Mouse (Mus musculus): ENCODE measurements around the gene Pcolce. TPM values are rescaled to one million over a fixed set of nuclear protein-coding genes. Genes with fewer than 3 reads are reported as not detected.

Gene Pcolce
- polyA plus RNA-seq, 1 experiment, result 651 TPM

DNA sequence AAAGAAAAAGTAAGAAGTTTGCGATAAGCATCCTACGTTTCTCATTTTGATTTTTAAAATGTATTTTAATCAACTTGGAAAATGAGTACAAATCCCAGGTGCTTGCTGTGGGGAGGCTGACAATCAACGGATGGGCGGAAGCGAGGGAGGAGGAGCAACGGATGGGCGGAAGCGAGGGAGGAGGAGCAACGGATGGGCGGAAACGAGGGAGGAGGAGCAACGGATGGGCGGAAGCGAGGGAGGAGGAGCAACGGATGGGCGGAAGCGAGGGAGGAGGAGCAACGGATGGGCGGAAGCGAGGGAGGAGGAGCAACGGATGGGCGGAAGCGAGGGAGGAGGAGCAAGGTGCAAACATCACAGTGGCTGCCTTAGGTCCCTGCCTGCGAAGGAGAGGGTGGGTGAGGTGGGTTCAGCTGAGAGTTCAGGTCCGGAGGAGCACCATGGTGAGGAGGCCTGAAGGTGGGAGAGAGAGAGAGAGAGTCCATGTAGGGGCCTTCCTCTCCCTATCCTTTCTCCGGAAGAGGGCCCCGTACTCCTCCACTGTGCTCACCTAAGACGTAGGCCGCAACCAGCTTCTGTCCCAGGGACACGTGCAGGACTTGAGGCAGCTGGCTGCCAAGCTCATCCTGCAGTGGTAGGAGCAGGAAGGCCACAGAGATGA lies 16.9 kb downstream of the Pcolce start:
- H3ac ChIP-seq (ENCODE audit: control insufficient read depth, insufficient read length, low read depth), result no peak overlapping the region
- H3K79me2 ChIP-seq (ENCODE audit: control insufficient read depth, insufficient read depth), result peaks cover 4% of the 10 kb centered on the region
- TF ChIP-seq CTCF (IDR thresholded peaks at IDR 0.05; ENCODE audit: control insufficient read depth, insufficient read depth, insufficient read length) (no peak), MYOD1 (IDR thresholded peaks at IDR 0.05; ENCODE audit: control insufficient read depth, insufficient read length, low read depth) (no peak), CEBPB (IDR thresholded peaks at IDR 0.05; ENCODE audit: low read depth) (no peak), USF1 (IDR thresholded peaks at IDR 0.05; ENCODE audit: low read depth) (no peak), MYOG (IDR thresholded peaks at IDR 0.05; ENCODE audit: control insufficient read depth, extremely low read depth, insufficient read length) (no peak), FOSL1 (IDR thresholded peaks at IDR 0.05; ENCODE audit: insufficient read depth, low read length, poor library complexity, severe bottlenecking) (no peak), MAX (IDR thresholded peaks at IDR 0.05) (no peak)
- no peaks in the 10 kb centered on the region for H3K27me3 ChIP-seq (ENCODE audit: control insufficient read depth, insufficient read depth, insufficient read length)
- no peaks in the 10 kb centered on the region for H3K36me3 ChIP-seq (ENCODE audit: control insufficient read depth, insufficient read depth)
- no peak overlapping the region for H3K4me3 ChIP-seq (ENCODE audit: insufficient read depth, poor library complexity, severe bottlenecking)
- no peaks in the 10 kb centered on the region for H3K79me3 ChIP-seq (ENCODE audit: low read depth)

DNA sequence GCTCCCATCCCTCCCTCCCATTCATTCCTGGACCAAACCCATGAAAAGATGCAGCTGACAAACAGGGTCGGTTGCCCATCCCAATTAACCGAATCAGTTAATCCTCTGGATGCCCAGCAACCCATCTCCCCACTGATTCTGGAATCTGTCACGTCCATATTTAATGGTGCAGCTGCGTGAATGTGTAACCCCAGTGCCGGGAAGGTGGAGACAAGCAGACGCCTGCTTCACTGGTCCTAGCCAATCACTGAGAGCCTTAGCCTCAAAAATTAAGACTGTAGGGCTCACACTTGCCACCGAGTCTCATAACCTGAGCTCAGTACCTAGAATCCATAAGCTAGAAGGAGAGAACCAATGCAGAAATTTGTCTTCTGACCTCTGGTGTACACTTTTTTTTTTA lies 17.7 kb downstream of the Pcolce start:
- H3K36me3 ChIP-seq (ENCODE audit: control insufficient read depth, insufficient read depth), result no peaks in the 10 kb centered on the region
- H3K27me3 ChIP-seq (ENCODE audit: control insufficient read depth, insufficient read depth, insufficient read length), result no peaks in the 10 kb centered on the region
- H3ac ChIP-seq (ENCODE audit: control insufficient read depth, insufficient read length, low read depth), result no peak overlapping the region
- H3K4me3 ChIP-seq (ENCODE audit: insufficient read depth, poor library complexity, severe bottlenecking), result no peak overlapping the region
- H3K79me3 ChIP-seq (ENCODE audit: low read depth), result no peaks in the 10 kb centered on the region
- peaks cover 4% of the 10 kb centered on the region for H3K79me2 ChIP-seq (ENCODE audit: control insufficient read depth, insufficient read depth)
- TF ChIP-seq MYOG (IDR thresholded peaks at IDR 0.05; ENCODE audit: control insufficient read depth, extremely low read depth, insufficient read length), result no peak
- no peak for TF ChIP-seq CEBPB (IDR thresholded peaks at IDR 0.05; ENCODE audit: low read depth)
- no peak for TF ChIP-seq USF1 (IDR thresholded peaks at IDR 0.05; ENCODE audit: low read depth)
- TF ChIP-seq FOSL1 (IDR thresholded peaks at IDR 0.05; ENCODE audit: insufficient read depth, low read length, poor library complexity, severe bottlenecking), result no peak
- no peak for TF ChIP-seq CTCF (IDR thresholded peaks at IDR 0.05; ENCODE audit: control insufficient read depth, insufficient read depth, insufficient read length)
- TF ChIP-seq MAX (IDR thresholded peaks at IDR 0.05), result no peak
- TF ChIP-seq MYOD1 (IDR thresholded peaks at IDR 0.05; ENCODE audit: control insufficient read depth, insufficient read length, low read depth), result no peak

DNA sequence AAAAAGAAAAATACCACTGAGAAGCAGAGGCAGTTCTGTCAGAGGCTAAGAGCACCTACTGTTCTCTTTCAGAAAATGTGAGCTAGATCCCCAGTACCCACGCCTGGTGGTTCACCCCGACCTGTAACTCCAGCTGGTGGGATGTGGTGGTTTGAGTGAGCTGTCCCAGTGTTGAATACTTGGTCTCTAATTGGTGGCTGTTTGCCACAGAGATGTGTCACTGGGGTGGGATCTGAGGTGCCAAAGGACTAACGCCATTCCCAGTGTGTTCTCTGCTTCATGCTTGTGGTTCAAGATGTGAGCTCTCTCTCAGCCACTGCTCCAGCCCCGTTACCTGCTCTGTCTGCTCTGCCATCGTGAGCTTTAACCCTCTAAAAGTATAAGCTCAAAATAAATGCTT lies 23.1 kb downstream of the Pcolce start:
- Histone ChIP-seq H3K36me3 (ENCODE audit: control insufficient read depth, insufficient read depth) (no peaks in the 10 kb centered on the region), H3K79me2 (ENCODE audit: control insufficient read depth, insufficient read depth) (no peaks in the 10 kb centered on the region), H3K27me3 (ENCODE audit: control insufficient read depth, insufficient read depth, insufficient read length) (no peaks in the 10 kb centered on the region), H3ac (ENCODE audit: control insufficient read depth, insufficient read length, low read depth) (no peak overlapping the region), H3K79me3 (ENCODE audit: low read depth) (no peaks in the 10 kb centered on the region), H3K4me3 (ENCODE audit: insufficient read depth, poor library complexity, severe bottlenecking) (no peak overlapping the region)
- TF ChIP-seq FOSL1 (IDR thresholded peaks at IDR 0.05; ENCODE audit: insufficient read depth, low read length, poor library complexity, severe bottlenecking), result no peak
- no peak for TF ChIP-seq CTCF (IDR thresholded peaks at IDR 0.05; ENCODE audit: control insufficient read depth, insufficient read depth, insufficient read length)
- no peak for TF ChIP-seq MYOD1 (IDR thresholded peaks at IDR 0.05; ENCODE audit: control insufficient read depth, insufficient read length, low read depth)
- TF ChIP-seq MYOG (IDR thresholded peaks at IDR 0.05; ENCODE audit: control insufficient read depth, extremely low read depth, insufficient read length), result no peak
- TF ChIP-seq CEBPB (IDR thresholded peaks at IDR 0.05; ENCODE audit: low read depth), result no peak
- TF ChIP-seq USF1 (IDR thresholded peaks at IDR 0.05; ENCODE audit: low read depth), result no peak

DNA sequence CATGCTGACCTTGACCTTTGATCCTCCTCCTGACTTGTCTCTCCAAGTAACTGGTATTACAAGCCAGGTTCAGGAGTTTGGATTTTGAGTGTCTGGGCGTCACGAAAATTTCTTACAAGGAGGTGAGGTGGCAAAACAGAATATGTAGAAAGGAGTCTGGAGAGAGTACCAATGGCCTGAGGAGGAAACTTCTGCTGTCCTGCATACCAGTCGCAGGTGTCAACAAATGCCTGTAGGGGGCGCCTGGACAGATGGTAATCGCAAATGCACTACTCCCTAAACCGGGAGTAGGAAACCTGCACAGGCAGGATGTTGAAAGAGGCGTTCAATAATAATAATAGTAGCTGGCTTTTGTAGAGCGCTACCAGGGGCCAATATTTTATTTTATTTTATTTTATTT lies 28.6 kb downstream of the Pcolce start:
- H3K27me3 ChIP-seq (ENCODE audit: control insufficient read depth, insufficient read depth, insufficient read length), result peaks cover 26% of the 10 kb centered on the region
- no peaks in the 10 kb centered on the region for H3K36me3 ChIP-seq (ENCODE audit: control insufficient read depth, insufficient read depth)
- no peaks in the 10 kb centered on the region for H3K79me2 ChIP-seq (ENCODE audit: control insufficient read depth, insufficient read depth)
- H3K79me3 ChIP-seq (ENCODE audit: low read depth), result no peaks in the 10 kb centered on the region
- H3ac ChIP-seq (ENCODE audit: control insufficient read depth, insufficient read length, low read depth), result no peak overlapping the region
- no peak overlapping the region for H3K4me3 ChIP-seq (ENCODE audit: insufficient read depth, poor library complexity, severe bottlenecking)
- TF ChIP-seq CTCF (IDR thresholded peaks at IDR 0.05; ENCODE audit: control insufficient read depth, insufficient read depth, insufficient read length) (peak; percentile 19), FOSL1 (IDR thresholded peaks at IDR 0.05; ENCODE audit: insufficient read depth, low read length, poor library complexity, severe bottlenecking) (no peak)

DNA sequence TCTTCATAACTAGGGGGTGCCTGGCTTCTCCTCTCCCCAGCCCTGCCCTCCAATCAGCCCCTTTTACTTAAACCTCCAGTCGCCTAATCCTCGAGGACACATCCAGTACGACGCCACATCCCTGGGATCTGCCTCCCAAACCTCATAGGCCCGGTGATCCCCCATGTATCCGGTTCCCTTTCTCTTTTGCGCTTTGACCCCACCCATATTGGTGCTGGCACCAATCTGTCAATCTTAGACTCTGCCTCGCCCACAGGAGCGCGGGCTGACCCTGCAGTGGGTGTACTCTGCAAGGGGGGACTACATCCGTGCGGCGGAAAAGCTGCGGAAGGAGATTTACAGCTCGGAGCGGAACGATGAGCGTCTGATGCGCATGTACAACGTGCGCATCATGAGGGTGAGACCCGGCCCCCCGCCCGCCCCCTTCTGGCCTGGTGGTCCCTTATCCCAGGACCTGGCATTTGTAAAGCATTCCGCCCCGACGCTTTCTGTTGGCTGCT lies 29.9 kb downstream of the Pcolce start:
- no peak overlapping the region for H3K4me3 ChIP-seq (ENCODE audit: insufficient read depth, poor library complexity, severe bottlenecking)
- H3K27me3 ChIP-seq (ENCODE audit: control insufficient read depth, insufficient read depth, insufficient read length), result peaks cover 26% of the 10 kb centered on the region
- no peaks in the 10 kb centered on the region for H3K79me2 ChIP-seq (ENCODE audit: control insufficient read depth, insufficient read depth)
- no peaks in the 10 kb centered on the region for H3K36me3 ChIP-seq (ENCODE audit: control insufficient read depth, insufficient read depth)
- H3ac ChIP-seq (ENCODE audit: control insufficient read depth, insufficient read length, low read depth), result no peak overlapping the region
- no peak for TF ChIP-seq MYOG (IDR thresholded peaks at IDR 0.05; ENCODE audit: control insufficient read depth, extremely low read depth, insufficient read length)
- TF ChIP-seq CEBPB (IDR thresholded peaks at IDR 0.05; ENCODE audit: low read depth), result no peak
- no peak for TF ChIP-seq MAX (IDR thresholded peaks at IDR 0.05)
- no peak for TF ChIP-seq USF1 (IDR thresholded peaks at IDR 0.05; ENCODE audit: low read depth)
- no peak for TF ChIP-seq FOSL1 (IDR thresholded peaks at IDR 0.05; ENCODE audit: insufficient read depth, low read length, poor library complexity, severe bottlenecking)
- TF ChIP-seq MYOD1 (IDR thresholded peaks at IDR 0.05; ENCODE audit: control insufficient read depth, insufficient read length, low read depth), result no peak
- TF ChIP-seq CTCF (IDR thresholded peaks at IDR 0.05; ENCODE audit: control insufficient read depth, insufficient read depth, insufficient read length), result no peak
- H3K79me3 ChIP-seq (ENCODE audit: low read depth), result no peaks in the 10 kb centered on the region

DNA sequence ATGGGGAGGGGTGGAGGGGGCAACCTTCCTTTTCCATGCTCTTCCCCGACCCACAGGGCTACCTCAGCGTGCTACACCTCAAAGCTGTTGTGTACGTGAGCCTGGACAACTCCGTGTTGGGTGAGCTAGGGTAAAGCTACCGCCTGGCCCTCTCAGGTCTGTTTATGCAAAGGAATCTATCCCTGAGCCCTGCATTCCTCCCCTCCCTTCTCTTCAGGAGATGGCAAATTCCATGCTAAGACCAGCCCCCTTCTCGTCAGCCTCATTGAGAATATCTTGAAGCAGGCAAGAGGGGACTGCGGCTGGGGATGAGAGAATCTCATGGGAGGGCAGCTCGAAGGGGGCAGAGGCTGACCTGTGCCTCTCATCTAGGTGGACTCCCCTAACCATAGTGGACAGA lies 30.9 kb downstream of the Pcolce start:
- no peaks in the 10 kb centered on the region for H3K79me3 ChIP-seq (ENCODE audit: low read depth)

More for the DNA sequence above, 30.9 kb downstream of the Pcolce start:
- Histone ChIP-seq H3K27me3 (ENCODE audit: control insufficient read depth, insufficient read depth, insufficient read length) (peaks cover 30% of the 10 kb centered on the region), H3K36me3 (ENCODE audit: control insufficient read depth, insufficient read depth) (no peaks in the 10 kb centered on the region), H3K79me2 (ENCODE audit: control insufficient read depth, insufficient read depth) (no peaks in the 10 kb centered on the region), H3ac (ENCODE audit: control insufficient read depth, insufficient read length, low read depth) (no peak overlapping the region), H3K4me3 (ENCODE audit: insufficient read depth, poor library complexity, severe bottlenecking) (no peak overlapping the region)
- TF ChIP-seq MYOG (IDR thresholded peaks at IDR 0.05; ENCODE audit: control insufficient read depth, extremely low read depth, insufficient read length) (no peak), USF1 (IDR thresholded peaks at IDR 0.05; ENCODE audit: low read depth) (no peak), FOSL1 (IDR thresholded peaks at IDR 0.05; ENCODE audit: insufficient read depth, low read length, poor library complexity, severe bottlenecking) (no peak)
